Mouse (Mus musculus): ENCODE measurements at regions not wholly inside any gene's neighbourhood (a gene's known extent, or its start where the extent isn't known, plus 50 kb on each side); places are given as distances from the start of the nearest gene placed in this dataset.

DNA sequence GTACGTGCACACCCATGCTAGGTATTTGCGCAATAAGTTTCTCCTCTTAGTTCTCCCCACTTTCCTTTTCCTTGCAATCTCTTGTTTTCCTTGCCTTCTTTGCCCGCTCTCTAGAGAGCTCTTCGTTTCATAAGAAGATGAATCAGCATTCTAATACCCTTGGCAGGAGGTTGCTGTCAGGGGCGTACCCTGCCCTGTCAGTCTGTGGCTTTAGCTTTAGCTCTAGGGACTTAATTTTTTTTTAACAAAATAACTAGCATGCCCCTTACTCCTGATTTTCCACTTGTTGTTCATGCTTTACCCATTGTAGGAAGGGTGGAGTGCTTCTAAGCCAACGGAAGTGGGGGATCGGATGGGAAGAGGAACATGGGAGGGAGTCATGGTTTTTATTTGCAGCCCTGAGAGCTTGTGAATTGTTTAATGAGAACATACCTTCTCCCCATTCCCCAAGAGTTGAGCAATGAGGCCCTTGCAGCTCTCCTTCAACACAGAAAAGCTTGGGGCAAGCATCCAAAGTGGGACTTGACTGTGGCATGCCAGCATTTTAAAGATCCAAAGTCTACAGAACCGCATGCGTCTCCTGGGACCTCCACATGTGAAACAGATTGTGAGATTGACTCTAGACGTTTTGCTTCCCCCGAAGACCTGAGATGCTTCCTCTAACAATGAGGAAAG lies 221.0 kb upstream of the Usp24 start:
- no peak for TF ChIP-seq CTCF (IDR thresholded peaks at IDR 0.05; ENCODE audit: low read depth, low read length)
- TF ChIP-seq POLR2A (IDR thresholded peaks at IDR 0.05; ENCODE audit: extremely low read depth, insufficient read depth, low read length): no peak
